Mouse (Mus musculus) urinary bladder, postnatal 25 days (tissue): ENCODE results near the gene Mrpl1.

Source experiments
- DNase-seq: peaks from one replicate; pipeline ENCODE4 v3.0.0; 2022; ENCODE audit warnings: low spot score

Gene Mrpl1

GRCm38 (mm10) chr5:96309566-96309965, 100.3 kb downstream of the Mrpl1 start:
- no peak for DNase-seq

GRCm38 (mm10) chr5:96311677-96312076, 102.4 kb downstream of the Mrpl1 start:
- no peak for DNase-seq
